Mouse (Mus musculus) bone marrow macrophage, adult 2 months (primary cell): ENCODE measurements around the gene Lhfpl2. TPM values are rescaled to one million over a fixed set of nuclear protein-coding genes. Genes with fewer than 3 reads are reported as not detected.

Experiments used
- H3K27ac ChIP-seq: 2 replicates; pipeline ENCODE4 v1.5.1; 2012; ENCODE audit warnings: low read depth, low read length; ENCODE audit not compliant: insufficient read depth
- H3K4me1 ChIP-seq: 2 replicates; pipeline ENCODE4 v1.6.1; 2012; ENCODE audit warnings: low read length; ENCODE audit not compliant: control insufficient read depth, insufficient read depth
- H3K4me3 ChIP-seq: 2 replicates; pipeline ENCODE4 v1.5.1; 2012; ENCODE audit warnings: mild to moderate bottlenecking, low read length, moderate library complexity; ENCODE audit not compliant: insufficient read depth
- CTCF ChIP-seq: IDR thresholded peaks from 2 replicates; pipeline ENCODE4 v1.5.1; 2012; ENCODE audit warnings: low read depth, mild to moderate bottlenecking, low read length, moderate library complexity
- POLR2A ChIP-seq: IDR thresholded peaks from 2 replicates; pipeline ENCODE4 v1.6.1; 2012; ENCODE audit warnings: mild to moderate bottlenecking, low read depth, low read length, borderline replicate concordance
- polyA plus RNA-seq: library from polyadenylated mRNA; stranded (reverse); fragments of >200 nt; gene quantifications from 2 replicates; pipeline ENCODE4 v1.2.4, GENCODE M21; 2012; ENCODE audit not compliant: missing spikeins, insufficient read depth, insufficient read length

The Lhfpl2 gene
- polyA plus RNA-seq, 1 experiment = 54.7 TPM

DNA sequence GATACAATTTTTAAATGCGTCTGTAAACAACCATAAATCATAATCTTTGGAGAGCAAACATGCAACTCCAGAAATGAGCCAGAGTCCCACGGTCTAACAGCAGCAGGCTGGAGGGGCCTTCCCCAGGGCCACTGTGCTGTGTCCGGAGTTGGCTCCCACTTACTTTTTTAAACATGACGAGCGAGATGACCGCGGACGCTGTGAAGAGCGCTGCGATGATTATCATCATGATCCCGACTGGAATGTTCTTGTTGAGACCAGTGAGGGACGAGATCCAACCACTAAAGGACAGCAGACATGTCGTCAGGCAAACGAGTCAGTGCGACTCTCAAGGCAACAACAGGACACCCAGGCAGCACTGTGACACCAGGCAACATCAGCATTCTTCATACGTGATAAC lies 150.4 kb downstream of the Lhfpl2 start:
- no peaks in the 10 kb centered on the region for H3K4me1 ChIP-seq
- H3K4me3 ChIP-seq = no peak overlapping the region
- H3K27ac ChIP-seq = no peak overlapping the region
- no peak for TF ChIP-seq CTCF
- TF ChIP-seq POLR2A = no peak

DNA sequence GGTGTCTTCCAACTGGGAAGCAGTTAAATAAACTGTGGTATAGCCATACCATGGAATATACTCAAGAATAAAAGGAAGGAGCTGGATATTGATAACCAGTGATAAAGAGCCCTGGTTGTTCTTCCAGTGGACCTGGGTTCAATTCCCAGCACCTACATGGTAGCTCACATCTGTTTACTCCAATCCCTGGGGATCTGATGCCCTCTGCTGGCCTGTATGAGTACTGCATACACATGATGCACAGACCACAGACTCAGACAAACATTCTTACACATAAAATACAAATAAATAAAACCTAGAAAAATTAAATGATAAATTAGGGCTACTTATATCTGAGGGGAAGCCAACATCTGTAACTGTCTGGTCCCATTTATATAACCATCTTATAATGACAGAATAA lies 151.3 kb downstream of the Lhfpl2 start:
- TF ChIP-seq POLR2A (no peak), CTCF (no peak)
- Histone ChIP-seq H3K27ac (no peak overlapping the region), H3K4me1 (no peaks in the 10 kb centered on the region), H3K4me3 (no peak overlapping the region)

DNA sequence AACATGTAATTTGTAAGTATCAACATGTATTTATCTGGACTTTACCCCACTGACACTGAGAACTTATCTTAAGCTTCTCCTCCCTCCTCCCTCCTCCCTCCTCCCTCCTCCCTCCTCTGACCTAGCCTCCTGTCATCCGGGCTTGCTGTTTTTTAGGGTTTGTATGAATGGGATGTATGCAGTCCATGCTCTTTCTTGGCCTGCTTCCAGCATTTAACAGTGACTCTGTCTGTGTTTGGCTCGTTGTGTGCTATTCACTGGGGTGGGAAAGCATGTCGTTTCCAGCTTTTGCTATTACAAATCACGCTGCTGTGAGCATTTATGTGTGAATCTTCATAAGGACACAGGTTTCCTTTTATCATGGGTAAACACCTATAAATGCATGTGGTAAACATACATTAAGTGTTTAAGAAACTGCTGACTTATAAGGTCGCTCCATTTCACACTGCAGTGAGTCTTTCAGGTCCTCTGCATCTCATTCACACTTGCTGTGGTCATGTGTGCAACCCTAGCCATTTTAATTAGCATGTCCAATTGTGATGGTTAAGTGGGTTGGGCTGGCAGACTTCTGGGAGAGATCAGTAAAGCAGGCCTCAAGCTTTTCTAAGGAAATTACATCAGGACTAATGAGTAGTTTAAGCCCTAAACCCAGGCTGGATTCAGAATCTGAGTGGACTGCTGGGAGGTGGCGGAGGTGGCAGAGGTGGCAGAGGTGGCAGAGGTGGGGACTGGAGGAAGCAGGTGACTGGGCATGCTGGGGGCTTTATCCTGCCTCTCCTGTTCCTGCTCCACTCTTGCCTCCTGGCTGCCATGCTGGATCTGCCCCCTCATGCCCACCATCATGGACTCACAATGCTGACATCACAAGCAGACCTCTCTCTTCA lies 153.9 kb downstream of the Lhfpl2 start:
- Histone ChIP-seq H3K4me1 (no peaks in the 10 kb centered on the region), H3K27ac (no peak overlapping the region), H3K4me3 (no peak overlapping the region)
- TF ChIP-seq CTCF (no peak), POLR2A (no peak)

DNA sequence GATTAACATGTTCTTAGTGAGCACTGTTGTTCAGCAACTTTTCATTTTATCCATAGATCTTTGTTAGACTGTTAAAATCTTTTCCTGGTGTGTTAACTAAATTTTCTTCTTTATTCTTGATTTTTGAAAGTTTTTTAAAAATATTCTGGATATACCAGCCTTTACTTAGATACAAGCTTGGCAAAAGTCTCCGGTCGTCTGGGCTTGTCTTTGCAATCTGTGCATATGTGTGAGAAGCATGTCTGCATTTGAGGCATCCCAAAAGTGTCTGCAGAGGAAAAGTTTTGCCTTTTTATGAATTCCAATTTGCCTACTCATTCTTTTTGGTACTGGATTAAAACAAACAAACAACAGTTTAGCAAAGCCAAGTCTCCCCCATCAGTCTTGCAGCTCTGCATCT lies 154.6 kb downstream of the Lhfpl2 start:
- TF ChIP-seq CTCF = no peak
- TF ChIP-seq POLR2A = no peak
- H3K4me1 ChIP-seq = no peaks in the 10 kb centered on the region
- no peak overlapping the region for H3K4me3 ChIP-seq
- no peak overlapping the region for H3K27ac ChIP-seq

DNA sequence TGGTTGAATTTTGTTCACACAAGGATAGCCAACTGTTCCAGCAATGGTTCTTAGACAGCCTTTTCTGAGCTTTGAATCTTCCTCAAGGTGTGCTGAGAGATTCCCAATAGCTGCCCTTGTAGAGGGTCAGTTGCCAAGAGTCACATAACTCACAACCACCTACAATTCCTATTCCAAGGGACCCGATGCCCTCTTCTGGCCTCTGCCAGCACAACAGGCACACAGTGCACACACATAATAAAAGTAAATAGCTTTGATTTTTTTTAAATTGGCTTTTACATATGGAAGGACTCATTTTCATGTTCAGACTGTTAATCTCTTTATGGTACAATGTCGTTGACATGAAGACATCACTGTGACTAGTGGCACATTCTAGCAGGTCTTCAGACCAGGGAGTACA lies 155.1 kb downstream of the Lhfpl2 start:
- no peak overlapping the region for H3K4me3 ChIP-seq
- H3K4me1 ChIP-seq = no peaks in the 10 kb centered on the region
- peak; percentile 37; the same call in 1 of the 2 replicates for TF ChIP-seq CTCF
- no peak for TF ChIP-seq POLR2A
- H3K27ac ChIP-seq = no peak overlapping the region

DNA sequence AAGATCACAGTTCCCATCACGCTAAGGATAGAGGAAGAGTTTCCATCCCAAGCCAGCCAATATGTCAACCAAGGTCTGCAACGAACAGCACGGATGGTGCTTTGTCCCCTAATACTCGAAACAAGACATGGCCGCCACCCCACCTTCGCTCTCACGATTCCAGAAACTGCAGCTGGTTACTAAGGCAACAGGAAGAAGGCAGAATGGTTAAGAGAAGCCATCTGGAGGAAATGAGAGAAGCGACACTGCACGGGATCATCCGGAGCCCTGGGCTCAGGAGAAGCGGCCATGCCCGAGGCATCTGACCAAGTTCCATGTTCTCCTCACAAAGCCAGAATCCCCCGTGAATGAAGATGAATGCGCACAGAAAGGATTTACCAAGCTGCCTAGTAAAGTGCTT lies 166.0 kb downstream of the Lhfpl2 start:
- Histone ChIP-seq H3K4me3 (no peak overlapping the region), H3K27ac (no peak overlapping the region), H3K4me1 (no peaks in the 10 kb centered on the region)
- no peak for TF ChIP-seq CTCF
- TF ChIP-seq POLR2A = no peak

DNA sequence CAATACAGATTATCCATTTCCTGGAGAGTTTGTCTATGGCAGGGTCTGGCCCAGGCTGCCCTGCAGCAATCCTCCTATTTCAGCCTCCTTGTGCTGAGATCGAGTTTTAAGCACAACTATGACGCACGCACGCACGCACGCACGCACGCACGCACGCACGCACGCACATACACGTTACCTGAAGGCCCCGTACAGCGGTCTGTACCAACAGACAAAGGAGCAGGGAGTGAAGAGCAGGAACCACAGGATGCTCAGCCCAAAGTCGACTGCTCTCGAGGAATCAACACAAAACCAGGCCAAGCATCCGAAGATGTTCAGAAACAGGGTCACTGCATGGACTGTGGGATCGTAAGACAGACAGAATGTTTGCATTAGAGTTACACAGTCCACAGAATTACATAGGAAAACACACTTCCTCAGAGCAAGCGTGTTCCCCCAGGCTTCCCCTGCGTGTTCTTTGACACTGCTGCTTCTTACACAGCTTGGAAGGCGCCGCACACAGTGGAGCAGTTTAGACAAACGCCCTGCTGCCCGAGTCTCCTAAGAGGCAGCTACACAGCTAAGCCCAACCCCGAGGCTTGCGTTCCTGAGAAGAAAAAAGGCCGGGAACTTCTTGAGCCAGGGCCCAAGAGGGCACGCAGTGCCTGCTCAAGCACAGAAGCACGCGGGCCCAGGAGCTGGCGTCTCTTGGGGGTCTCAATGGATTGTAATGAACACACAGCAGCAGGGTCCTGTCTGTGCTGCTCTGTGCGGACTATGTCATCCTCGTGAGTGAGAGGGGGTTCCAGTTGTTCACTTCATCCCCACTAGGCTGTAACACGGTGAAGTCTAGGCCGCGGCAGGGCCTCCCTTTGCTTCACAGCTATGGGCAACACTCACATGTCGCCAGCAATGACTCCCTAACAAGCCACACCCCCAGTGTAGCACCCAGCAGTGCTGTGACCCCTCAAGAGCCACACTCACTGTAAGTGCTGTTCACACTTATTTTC lies 167.4 kb downstream of the Lhfpl2 start:
- Histone ChIP-seq H3K4me1 (no peaks in the 10 kb centered on the region), H3K27ac (no peak overlapping the region), H3K4me3 (no peak overlapping the region)
- TF ChIP-seq POLR2A (no peak), CTCF (no peak)

DNA sequence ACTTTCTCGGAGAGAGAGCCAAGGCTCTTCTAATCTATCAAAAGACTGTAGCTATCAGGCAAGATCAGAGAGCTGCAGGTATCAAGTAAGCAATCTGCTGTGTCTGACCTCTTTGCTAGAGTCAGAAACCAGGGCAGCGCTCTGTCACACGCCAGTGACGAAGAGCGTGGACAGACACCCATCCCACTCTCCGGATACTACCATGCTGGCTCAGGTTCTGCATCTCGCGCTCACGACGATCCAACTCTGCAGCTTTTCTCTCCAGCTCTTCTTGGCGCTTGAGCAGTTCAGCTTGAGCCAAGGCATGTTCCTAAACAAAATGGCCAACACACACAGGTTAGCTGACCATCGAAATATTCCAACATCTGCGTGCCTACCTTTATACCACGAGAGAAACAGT lies 174.3 kb downstream of the Lhfpl2 start:
- no peak overlapping the region for H3K27ac ChIP-seq
- peaks cover 2% of the 10 kb centered on the region for H3K4me1 ChIP-seq
- H3K4me3 ChIP-seq = no peak overlapping the region
- TF ChIP-seq POLR2A (no peak), CTCF (no peak)

DNA sequence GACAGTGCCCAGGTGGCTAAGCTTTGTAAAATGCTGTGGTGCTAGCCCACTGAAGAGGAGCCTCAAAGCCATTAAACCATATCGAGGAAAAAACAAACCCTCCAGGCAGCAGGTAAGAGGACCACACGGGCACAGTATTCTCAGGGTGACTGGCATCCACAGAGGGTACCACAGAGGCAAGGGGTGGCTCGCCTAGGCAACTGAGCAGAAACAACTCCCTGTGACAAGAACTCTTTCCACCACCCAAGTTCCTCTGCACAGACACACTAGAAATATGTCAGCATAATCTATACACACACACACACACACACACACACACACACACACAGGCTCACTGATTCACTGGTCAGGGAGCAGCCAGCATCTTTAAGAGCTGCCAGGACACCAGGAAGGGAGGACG lies 181.9 kb downstream of the Lhfpl2 start:
- TF ChIP-seq POLR2A = no peak
- TF ChIP-seq CTCF = no peak
- Histone ChIP-seq H3K4me1 (peaks cover 5% of the 10 kb centered on the region), H3K27ac (no peak overlapping the region), H3K4me3 (no peak overlapping the region)

DNA sequence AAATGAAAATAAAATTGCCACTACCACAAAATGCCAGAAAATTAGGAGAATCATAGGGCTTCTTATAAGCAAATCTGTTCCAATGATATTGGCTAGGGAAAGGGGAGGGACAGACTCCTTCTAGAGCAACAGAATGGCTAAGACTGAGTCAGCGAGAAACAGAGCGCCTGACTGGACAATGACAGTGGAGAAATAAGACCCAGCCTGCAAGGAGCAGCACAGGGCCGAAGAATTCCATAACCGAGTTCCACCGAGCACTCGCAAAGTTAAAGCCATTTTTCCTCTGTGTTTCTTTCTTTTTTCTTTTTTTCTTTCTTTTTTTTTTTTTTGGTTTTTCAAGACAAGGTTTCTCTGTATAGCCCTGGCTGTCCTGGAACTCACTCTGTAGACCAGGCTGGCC lies 182.5 kb downstream of the Lhfpl2 start:
- no peak overlapping the region for H3K4me3 ChIP-seq
- no peak overlapping the region for H3K27ac ChIP-seq
- TF ChIP-seq CTCF = no peak
- TF ChIP-seq POLR2A = no peak
- peaks cover 5% of the 10 kb centered on the region for H3K4me1 ChIP-seq
